Mouse (Mus musculus) hindbrain, postnatal 0 days (tissue): ENCODE results near the gene Serpine2. TPM values are rescaled to one million over a fixed set of nuclear protein-coding genes. Genes with fewer than 3 reads are reported as not detected.

Experiments used
- ATAC-seq: fragments of 200-750 bp; cut with Nextera tagmentation; 2 replicates; pipeline ENCODE4 v1.8.0; 2017; ENCODE audit warnings: mild to moderate bottlenecking, moderate TSS enrichment, moderate library complexity
- DNase-seq: peaks from one replicate; pipeline ENCODE4 v3.0.0-alpha.2; 2015; ENCODE audit warnings: low spot score
- H3K27ac ChIP-seq: fragments of 300-500 bp; sonication (generic); 2 replicates; pipeline ENCODE4 v1.5.1; 2014; ENCODE audit warnings: mild to moderate bottlenecking
- H3K27me3 ChIP-seq: fragments of 300-500 bp; sonication (generic); 2 replicates; pipeline ENCODE4 v1.6.1; 2014; ENCODE audit warnings: low read length, mixed read lengths; ENCODE audit not compliant: insufficient read depth
- H3K36me3 ChIP-seq: fragments of 300-500 bp; sonication (generic); 2 replicates; pipeline ENCODE4 v1.6.1; 2014; ENCODE audit warnings: low read length, mixed read lengths; ENCODE audit not compliant: insufficient read depth
- H3K4me1 ChIP-seq: fragments of 300-500 bp; sonication (generic); 2 replicates; pipeline ENCODE4 v1.6.1; 2014; ENCODE audit warnings: antibody characterized with exemption, low read length, mixed read lengths; ENCODE audit not compliant: insufficient read depth
- H3K4me2 ChIP-seq: fragments of 300-500 bp; sonication (generic); 2 replicates; pipeline ENCODE4 v1.6.1; 2014; ENCODE audit warnings: low read depth, mild to moderate bottlenecking, low read length, moderate library complexity, mixed read lengths
- H3K4me3 ChIP-seq: fragments of 300-500 bp; sonication (generic); 2 replicates; pipeline ENCODE4 v1.5.1; 2014; ENCODE audit warnings: low read length
- H3K9ac ChIP-seq: fragments of 300-500 bp; sonication (generic); replicated peaks from 2 replicates; pipeline ENCODE4 v1.6.1; 2014; ENCODE audit warnings: mild to moderate bottlenecking, low read length, moderate library complexity, mixed read lengths
- H3K9me3 ChIP-seq: fragments of 300-500 bp; sonication (generic); 2 replicates; pipeline ENCODE4 v1.6.1; 2016; ENCODE audit warnings: low read length, mixed read lengths
- CTCF ChIP-seq: IDR thresholded peaks from 2 replicates; pipeline ENCODE4 v1.5.1; 2016; ENCODE audit warnings: antibody characterized with exemption, control low read depth, low read depth
- WGBS: fragments of 180-500 bp; shearing (Covaris S2); extraction: QIAGEN DNeasy Blood & Tissue Kit; methylation state at CpG from one replicate; pipeline ENCODE4 v1.1.7; 2014; 5-methylcytosine and 5-hydroxymethylcytosine counted together
- polyA plus RNA-seq: library from polyadenylated mRNA; unstranded; fragments of >200 nt; fragmentation: Nextera tagmentation; extraction: Ambion mirVana; gene quantifications from 2 replicates; pipeline ENCODE4 v1.2.1, GENCODE M21; 2015
- total RNA-seq: library from RNA; depleted of rRNA; stranded (reverse); fragments of >200 nt; gene quantifications from 2 replicates; pipeline ENCODE4 v1.2.3, GENCODE M21; 2014

The Serpine2 gene
- total and polyA plus RNA-seq, 2 experiments from 2014 or later: 251 to 505 TPM

DNA sequence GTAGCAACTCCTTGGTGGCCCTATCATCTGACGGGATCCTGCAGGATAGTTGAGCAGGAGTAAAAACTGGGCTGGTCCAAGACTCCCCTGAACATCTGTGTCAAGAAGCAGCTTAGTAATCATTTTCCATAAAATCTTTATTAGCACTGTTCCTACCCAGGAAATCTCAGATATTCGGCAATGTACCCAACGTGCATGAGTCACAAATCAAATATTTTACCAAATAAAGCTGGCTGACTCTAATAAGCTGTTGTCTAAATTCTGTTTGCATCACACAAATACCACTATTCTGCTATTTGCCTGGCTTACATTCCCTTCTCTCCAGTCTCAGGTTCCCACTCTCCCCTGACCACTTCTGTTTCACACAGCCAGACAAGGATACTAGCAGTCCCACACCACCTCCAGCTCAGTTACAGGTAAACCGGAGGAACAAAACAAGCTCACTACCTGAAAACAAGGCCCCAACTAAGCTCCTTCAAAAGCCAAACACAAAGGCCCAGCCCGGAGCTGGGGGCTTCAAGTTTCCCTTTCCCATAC lies 101.5 kb downstream of the Serpine2 start:
- peak overlapping the region; percentile 16 for H3K4me3 ChIP-seq
- H3K4me2 ChIP-seq: peak overlapping the region; percentile 98
- no peaks in the 10 kb centered on the region for H3K27me3 ChIP-seq
- 65% methylated on average over 5 of the region's 5 CpGs for WGBS
- H3K9ac ChIP-seq: 0 out of 2 replicates have a peak overlapping the region, but pooled peaks have one; percentile 19
- no peaks in the 10 kb centered on the region for H3K9me3 ChIP-seq
- H3K36me3 ChIP-seq: no peaks in the 10 kb centered on the region
- peaks cover 15% of the 10 kb centered on the region for H3K4me1 ChIP-seq
- no peak for TF ChIP-seq CTCF
- ATAC-seq (no peak), DNase-seq (no peak)
- H3K27ac ChIP-seq: no peak overlapping the region

DNA sequence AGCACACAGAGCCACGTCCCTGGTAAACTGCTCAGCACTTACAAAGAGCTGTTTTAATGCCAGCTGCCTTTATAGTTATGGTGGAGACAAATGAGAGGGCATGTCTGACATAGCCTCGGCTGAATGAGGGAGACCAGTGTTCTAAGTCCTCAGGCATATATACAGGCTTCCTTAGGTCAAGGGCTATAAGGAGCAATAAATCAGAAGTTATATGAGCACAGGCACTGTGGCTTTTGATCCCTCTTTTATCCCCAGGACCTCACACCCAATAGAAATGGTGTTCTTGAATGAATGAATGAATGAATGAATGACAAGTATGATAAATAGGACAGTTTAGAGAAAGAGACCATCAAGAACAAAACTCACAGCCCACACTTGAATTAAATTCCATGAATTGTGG lies 102.0 kb downstream of the Serpine2 start:
- peaks cover 15% of the 10 kb centered on the region for H3K4me1 ChIP-seq
- H3K9me3 ChIP-seq: no peaks in the 10 kb centered on the region
- no peak overlapping the region for H3K27ac ChIP-seq
- H3K27me3 ChIP-seq: no peaks in the 10 kb centered on the region
- TF ChIP-seq CTCF: no peak
- peak overlapping the region; percentile 98; the same call in 1 of the 2 replicates for H3K4me2 ChIP-seq
- 39% methylated on average over 2 of the region's 2 CpGs for WGBS
- no peak overlapping the region for H3K9ac ChIP-seq
- no peak overlapping the region for H3K4me3 ChIP-seq
- ATAC-seq: no peak
- DNase-seq: no peak
- H3K36me3 ChIP-seq: no peaks in the 10 kb centered on the region

DNA sequence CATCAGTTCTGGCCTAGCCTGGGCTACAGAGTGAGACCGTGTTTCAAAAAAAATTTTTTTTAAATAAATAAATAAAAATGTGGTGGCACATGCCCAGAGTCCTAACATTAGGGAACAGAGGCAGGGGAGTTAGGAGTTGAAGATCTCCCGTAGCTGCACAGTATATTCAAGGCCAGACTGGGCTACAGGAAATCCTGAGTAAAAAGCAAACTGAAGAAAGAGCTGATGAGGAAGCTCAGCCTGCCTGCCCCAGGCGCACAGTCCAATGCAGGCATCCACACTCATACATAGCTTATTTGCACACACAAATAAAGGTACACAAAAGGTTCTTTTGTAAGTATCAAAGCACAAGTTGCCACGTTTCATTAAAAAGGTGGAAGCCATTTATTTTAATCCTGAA lies 103.4 kb downstream of the Serpine2 start:
- no peaks in the 10 kb centered on the region for H3K9me3 ChIP-seq
- ATAC-seq (no peak), DNase-seq (no peak)
- no peak overlapping the region for H3K4me3 ChIP-seq
- H3K4me2 ChIP-seq: no peak overlapping the region
- WGBS: 76% methylated on average over 4 of the region's 4 CpGs
- TF ChIP-seq CTCF: no peak
- peaks cover 15% of the 10 kb centered on the region for H3K4me1 ChIP-seq
- H3K27me3 ChIP-seq: no peaks in the 10 kb centered on the region
- no peak overlapping the region for H3K27ac ChIP-seq
- 0 out of 2 replicates have a peak overlapping the region, but pooled peaks have one; percentile 21 for H3K9ac ChIP-seq
- H3K36me3 ChIP-seq: no peaks in the 10 kb centered on the region

DNA sequence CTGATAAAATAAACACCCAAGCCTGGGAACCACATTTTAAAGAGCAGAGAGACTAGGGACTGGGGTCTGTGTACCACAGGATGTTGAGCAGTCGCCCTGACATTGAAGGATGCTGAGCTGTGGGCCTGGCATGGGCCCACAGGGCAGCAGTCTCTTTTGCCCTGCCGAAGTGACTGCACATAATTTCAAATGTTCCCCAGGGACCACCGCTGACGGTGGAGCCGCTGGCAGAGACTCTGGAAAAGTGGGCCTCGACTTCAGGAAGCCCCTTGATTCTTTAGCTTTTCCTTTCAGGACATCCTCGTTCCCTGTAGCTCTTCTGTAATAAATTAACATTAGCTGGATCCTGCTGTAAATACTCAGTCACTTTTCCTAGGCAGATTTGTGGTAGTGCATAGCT lies 103.8 kb downstream of the Serpine2 start:
- Histone ChIP-seq H3K9ac (peak overlapping the region; percentile 21; the same call in 1 of the 2 replicates), H3K4me2 (no peak overlapping the region), H3K4me3 (no peak overlapping the region), H3K9me3 (no peaks in the 10 kb centered on the region), H3K27me3 (no peaks in the 10 kb centered on the region), H3K36me3 (no peaks in the 10 kb centered on the region), H3K4me1 (peaks cover 15% of the 10 kb centered on the region), H3K27ac (no peak overlapping the region)
- DNase-seq: no peak
- no peak for TF ChIP-seq CTCF
- 52% methylated on average over 7 of the region's 7 CpGs for WGBS
- ATAC-seq: no peak

DNA sequence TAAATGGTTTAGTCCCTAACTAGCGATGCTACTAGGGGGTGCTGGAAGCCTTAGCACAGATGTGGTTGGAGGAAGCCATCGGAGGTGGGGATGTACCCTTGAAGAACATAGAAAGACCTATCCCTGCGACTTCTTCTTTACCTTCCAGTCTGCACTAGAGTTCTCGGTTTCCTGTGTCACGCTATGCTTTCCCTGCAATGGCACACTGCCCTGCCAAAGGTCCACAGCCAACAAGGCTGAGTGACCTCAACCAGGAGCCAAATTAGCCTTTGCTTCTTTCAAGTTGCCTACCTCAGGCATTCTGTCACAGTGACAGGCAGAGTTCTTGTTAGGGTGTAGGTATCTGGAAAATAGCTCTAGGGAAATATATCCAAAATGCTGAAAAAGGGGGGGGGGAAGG lies 104.6 kb downstream of the Serpine2 start:
- Histone ChIP-seq H3K9ac (no peak overlapping the region), H3K36me3 (no peaks in the 10 kb centered on the region), H3K27ac (no peak overlapping the region), H3K27me3 (no peaks in the 10 kb centered on the region), H3K9me3 (no peaks in the 10 kb centered on the region), H3K4me2 (no peak overlapping the region), H3K4me1 (peaks cover 15% of the 10 kb centered on the region), H3K4me3 (no peak overlapping the region)
- 89% methylated on average over 5 of the region's 5 CpGs for WGBS
- no peak for TF ChIP-seq CTCF
- no peak for ATAC-seq
- no peak for DNase-seq

- Histone ChIP-seq H3K9ac (no peak overlapping the region), H3K27ac (no peak overlapping the region), H3K27me3 (no peaks in the 10 kb centered on the region), H3K4me1 (peaks cover 11% of the 10 kb centered on the region), H3K4me3 (no peak overlapping the region), H3K36me3 (no peaks in the 10 kb centered on the region), H3K4me2 (no peak overlapping the region), H3K9me3 (no peaks in the 10 kb centered on the region)
- DNase-seq (no peak), ATAC-seq (no peak)
- TF ChIP-seq CTCF: no peak
- WGBS: 48% methylated on average over 2 of the region's 2 CpGs
Observed at GRCm38 (mm10) chr1:79755376-79755775, 105.6 kb downstream of the Serpine2 start.

- Histone ChIP-seq H3K4me1 (peaks cover 8% of the 10 kb centered on the region), H3K27ac (no peak overlapping the region), H3K9me3 (no peaks in the 10 kb centered on the region), H3K36me3 (no peaks in the 10 kb centered on the region), H3K27me3 (no peaks in the 10 kb centered on the region), H3K4me3 (no peak overlapping the region), H3K9ac (no peak overlapping the region), H3K4me2 (no peak overlapping the region)
- no peak for TF ChIP-seq CTCF
- WGBS: 95% methylated on average over 3 of the region's 3 CpGs
- no peak for DNase-seq
- no peak for ATAC-seq
Observed at GRCm38 (mm10) chr1:79754936-79755335, 106.0 kb downstream of the Serpine2 start.
